Mouse (Mus musculus) stomach, postnatal 0 days (tissue): ENCODE results near the gene Sdk2.

Experiments
- CTCF ChIP-seq: IDR thresholded peaks from 2 replicates; pipeline ENCODE4 v1.5.1; 2016; ENCODE audit warnings: antibody characterized with exemption, low read depth, mild to moderate bottlenecking, moderate library complexity
- EP300 ChIP-seq: optimal IDR thresholded peaks from 2 replicates; pipeline ENCODE3; 2016; ENCODE audit warnings: antibody characterized with exemption

GRCm38 (mm10) chr11:113760476-113760875 lies 306.4 kb downstream of the Sdk2 start:
- TF ChIP-seq CTCF (no peak), EP300 (no peak)
